Mouse (Mus musculus) urinary bladder, postnatal 36 days (tissue): ENCODE measurements around the gene Usf1.

ENCODE experiments used
- DNase-seq, 2 experiments: peaks; one replicate each; pipeline ENCODE4 v3.0.0; 2022; ENCODE audit warnings: low spot score in 2 of 2, mixed read lengths in 1 of 2

The Usf1 gene

DNA sequence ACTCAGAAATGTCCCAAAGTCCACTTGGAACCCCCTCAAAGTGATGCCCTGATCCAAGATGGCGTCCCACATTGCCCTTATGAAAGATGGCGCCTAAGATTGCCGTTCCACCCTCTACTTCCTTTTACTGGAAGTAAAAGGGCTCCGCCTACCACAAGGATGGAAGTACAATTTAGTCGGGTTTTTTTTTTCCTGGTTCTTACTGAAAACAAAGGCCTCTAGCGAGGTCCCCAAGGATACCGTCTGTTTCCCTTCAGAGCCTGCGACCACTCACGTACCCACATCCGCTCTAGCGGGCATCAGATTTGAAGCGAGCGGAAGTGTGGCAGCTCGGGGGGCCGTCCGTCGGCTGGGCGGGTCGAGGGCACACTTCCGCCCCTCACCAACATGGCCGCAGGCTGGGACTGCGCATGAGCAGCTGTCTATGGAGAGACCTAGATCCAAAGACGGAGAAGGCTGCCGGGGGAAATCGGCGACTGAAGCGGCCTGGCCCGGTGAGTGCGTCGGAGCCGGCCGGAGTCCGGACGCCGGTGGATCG is at the start of gene Usf1:
Gene Usf1 (plus strand): TSS at position 367 of the 538 bp plus-strand sequence.
- peak; percentile 92 to 94 for DNase-seq

DNA sequence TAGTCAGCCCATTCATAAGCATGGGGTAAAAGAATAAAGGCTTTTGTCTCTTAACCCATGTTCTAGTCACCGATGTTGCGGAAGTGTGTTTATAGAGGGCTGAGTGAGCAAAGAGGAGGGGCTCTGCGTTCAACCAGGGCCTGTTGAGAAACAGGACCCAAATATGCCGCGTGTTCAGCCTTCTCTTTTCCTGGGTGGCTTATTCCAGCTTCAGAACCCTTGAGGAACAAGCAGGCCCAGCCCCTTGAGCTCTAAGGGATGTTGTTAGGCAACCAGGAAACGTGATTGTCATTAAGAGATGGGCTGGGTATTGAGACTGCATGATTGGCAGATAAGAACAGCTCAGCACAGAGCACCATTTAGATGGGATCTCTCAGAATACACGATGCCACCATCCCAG is 45.2 kb upstream of the Usf1 start:
- peak in 1 of 2 experiments; percentile 0 for DNase-seq

DNA sequence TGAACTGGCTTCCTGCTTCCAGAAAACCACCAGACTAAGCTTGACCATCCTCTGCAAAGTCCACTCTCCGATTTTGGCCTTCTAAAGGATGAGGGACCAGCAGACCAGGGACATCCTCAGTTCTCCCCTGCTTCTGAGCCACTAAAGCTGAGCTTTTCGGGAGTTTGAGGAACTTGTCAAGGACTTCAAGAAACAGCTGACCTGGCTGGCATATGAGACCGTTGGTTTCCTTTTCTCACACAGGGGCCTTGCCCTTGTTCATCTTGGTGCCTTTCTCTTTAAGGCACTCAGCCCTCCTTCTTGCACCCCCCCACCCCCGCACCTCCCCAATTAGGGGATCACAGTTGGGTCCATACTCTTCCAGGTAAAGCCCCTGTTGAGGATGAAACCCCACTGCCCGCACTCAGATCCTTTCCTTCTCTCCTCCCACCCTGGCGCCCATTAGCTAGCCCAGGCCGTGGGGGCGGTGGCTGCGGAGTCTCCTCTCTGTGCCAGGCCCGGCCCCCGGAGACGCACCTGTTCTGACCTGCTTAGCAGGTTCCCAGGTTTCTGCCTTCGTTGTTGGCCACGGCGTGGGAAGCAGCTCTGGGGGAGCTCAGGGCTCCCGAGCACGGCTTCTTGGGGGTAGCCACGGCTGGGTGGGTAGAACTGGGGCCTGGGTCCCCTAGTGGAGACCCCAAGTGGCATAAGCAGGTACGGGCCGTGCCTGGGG is 41.1 kb upstream of the Usf1 start, which contains the start of gene Nectin4:
Gene Nectin4 (plus strand): TSS at position 255 of the 712 bp plus-strand sequence.
- DNase-seq = peak; percentile 71 to 75

DNA sequence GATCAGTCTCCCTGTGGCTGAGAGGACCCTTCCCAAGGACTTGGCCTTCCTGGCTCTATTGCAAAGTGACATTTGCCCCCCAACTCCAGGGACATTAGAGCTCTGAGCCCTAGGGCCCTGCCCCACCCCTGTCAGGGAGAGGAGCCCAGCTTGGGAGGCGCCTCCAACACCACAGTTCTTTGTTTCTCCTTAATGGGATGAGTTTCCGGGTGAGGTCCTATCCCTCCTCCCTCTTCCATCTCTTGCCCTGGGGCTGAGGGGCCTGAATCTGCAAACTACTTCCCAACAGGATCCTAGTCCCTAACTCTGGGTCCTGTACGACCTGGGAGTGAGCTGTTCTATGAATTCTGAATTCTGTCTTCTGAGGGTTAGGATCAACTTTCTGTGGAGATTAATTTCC is 38.2 kb upstream of the Usf1 start:
- no peak for DNase-seq

DNA sequence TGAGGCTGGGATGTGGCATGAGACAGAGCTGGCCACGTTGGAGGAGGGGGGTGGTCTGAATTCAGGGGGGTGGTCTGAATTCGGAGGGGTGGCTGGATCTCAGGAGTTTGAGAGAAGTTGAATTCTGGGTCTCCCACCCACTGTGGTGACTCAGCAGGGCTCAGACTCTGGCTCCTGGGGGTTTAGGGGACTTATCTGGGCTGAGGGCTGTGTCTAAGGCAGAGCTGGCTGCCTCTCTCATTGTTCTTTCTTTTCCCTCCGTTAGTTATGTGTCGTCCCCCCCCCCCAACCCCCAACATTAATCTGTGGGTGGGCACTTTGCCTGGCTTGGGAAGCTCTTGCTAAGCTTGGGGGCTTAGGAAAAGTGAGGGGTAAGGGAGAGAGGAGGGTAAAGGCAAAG is 37.2 kb upstream of the Usf1 start:
- no peak for DNase-seq

DNA sequence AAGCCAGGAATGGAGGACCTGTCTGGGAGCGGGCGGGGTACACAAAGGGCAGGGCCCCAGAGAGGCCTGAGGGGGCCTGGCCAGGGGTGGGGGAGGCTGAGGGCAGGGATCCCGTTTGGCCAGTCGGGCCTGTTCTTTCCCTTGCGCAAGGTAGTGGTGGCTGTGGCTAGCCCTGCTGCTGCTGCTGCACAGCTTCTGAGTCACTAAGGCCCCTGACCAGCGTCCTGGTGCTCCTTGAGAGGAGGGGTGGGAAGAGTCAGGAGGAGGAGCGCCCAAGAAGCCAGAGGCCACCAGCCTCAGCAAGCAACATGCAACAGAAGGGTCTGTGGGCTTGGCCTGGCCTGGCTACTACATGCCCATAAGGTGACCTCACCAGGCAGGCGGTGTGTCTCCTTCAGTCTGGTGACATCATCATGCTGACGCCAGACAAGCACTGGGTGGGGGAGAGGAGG is 35.4 kb upstream of the Usf1 start:
- peak; percentile 86 to 87 for DNase-seq

DNA sequence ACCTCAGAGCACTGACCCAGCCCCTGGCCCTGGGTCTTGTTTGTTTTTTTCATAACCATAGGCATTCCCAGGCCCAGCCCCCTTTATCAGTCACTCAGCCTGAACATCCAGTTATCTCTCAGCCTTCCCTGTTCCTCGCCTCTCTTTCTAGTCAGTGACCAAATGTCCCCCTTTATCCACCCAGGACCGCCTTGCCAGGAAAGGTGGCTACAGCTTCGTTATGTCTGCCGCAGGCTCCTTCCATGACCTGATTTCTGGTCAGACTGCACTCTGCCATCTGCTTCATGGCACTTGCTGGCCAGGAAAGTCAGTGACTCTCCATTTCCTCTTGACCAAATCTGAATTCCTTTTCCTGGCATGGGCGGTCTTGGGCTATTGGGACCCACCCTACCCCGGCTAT is 32.8 kb upstream of the Usf1 start:
- DNase-seq = no peak

DNA sequence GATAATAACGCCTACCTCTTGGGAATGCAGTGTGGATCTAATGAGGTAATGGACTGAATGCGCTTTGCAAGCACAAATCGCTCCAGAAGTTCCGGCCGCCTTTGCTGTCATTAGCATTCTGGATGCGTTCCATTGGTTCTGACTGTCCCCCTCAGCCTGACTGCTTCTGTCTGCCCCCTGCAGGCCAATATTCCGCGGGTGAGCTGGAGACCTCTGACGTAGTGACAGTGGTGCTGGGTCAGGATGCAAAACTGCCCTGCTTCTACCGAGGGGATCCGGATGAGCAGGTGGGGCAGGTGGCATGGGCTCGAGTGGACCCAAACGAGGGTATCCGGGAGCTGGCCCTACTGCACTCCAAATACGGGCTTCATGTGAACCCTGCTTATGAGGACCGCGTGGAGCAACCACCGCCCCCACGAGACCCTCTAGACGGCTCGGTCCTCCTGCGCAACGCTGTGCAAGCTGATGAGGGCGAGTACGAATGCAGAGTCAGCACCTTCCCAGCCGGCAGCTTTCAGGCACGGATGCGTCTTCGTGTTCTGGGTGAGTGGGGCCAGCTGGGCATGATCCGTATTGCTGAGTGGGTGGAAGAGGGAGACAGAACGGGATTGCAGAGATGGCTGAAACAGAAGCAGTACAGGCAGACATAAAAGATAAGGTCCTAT is 31.0 kb upstream of the Usf1 start:
- peak in 1 of 2 experiments; percentile 75 for DNase-seq

DNA sequence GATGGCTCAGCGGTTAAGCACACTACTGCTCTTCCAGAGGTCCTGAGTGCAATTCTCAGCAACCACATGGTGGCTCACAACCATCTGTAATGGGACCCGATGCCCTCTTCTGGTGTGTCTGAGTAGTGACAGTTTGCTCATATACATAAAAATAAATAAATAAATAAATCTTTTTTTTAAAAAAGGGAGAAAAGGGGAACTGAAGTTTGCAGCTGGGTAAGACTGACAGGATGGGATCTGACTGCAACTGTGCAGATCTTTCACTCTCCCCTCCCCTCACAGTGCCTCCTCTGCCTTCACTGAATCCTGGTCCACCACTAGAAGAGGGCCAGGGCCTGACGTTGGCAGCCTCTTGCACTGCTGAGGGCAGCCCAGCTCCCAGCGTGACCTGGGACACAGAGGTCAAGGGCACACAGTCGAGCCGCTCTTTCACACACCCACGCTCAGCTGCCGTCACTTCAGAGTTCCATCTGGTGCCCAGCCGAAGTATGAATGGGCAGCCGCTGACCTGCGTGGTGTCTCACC is 29.0 kb upstream of the Usf1 start:
- no peak for DNase-seq

DNA sequence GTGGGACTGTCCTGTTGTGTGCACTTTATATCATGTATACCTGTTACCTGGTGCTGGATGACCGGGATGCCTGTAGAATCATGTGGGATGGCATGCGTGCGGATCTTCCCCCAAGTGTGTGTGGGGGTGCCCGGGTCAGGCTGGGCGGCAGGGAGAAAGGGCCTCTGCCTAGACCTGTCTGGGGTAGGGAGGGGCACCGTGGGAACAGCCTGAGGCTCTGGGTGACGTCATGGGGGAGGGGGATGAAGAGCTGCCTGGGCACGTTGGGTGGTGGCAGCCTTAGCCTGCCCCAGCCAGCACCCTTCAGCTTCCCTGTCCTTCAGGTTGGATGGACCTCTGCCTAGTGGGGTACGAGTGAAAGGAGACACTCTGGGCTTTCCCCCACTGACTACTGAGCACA is 26.8 kb upstream of the Usf1 start:
- peak; percentile 88 to 89 for DNase-seq

DNA sequence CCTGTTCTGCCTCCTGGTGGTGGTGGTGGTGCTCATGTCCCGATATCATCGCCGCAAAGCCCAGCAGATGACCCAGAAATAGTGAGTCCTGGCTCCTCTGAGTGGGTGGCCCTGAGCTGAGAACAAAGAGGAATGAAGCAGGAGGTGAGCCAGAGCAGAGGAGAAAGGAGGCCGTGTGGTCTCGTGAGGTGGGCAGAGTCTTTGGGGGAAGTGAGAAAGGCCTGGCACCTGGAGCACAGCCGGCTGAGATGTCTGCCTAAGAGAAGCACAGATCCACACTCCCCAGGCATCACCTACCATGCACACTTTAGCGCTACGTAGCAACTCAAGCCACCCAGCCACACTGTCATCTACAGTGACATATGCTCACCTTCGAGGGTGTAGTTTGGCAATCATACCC is 25.9 kb upstream of the Usf1 start:
- DNase-seq = no peak

DNA sequence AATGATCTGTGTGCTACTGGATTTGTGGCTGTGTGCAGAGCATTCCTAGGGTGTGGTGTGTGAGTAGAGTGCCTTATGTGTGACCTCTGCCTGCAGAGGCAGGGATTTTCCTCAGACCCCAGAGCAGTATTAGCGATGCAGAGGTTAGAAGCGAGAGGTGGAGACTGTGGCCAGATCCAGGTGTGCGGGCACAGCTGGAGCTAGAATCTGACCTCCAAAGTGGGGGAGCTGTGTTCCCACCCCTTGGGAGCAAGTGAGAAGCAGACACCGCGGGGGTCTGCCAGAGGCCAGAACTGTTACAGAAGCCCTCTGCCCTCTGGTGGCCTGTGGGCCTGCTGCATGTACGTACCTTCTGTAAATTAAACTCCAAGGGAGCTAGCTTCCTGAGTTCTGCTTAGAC is 24.0 kb upstream of the Usf1 start:
- no peak for DNase-seq

DNA sequence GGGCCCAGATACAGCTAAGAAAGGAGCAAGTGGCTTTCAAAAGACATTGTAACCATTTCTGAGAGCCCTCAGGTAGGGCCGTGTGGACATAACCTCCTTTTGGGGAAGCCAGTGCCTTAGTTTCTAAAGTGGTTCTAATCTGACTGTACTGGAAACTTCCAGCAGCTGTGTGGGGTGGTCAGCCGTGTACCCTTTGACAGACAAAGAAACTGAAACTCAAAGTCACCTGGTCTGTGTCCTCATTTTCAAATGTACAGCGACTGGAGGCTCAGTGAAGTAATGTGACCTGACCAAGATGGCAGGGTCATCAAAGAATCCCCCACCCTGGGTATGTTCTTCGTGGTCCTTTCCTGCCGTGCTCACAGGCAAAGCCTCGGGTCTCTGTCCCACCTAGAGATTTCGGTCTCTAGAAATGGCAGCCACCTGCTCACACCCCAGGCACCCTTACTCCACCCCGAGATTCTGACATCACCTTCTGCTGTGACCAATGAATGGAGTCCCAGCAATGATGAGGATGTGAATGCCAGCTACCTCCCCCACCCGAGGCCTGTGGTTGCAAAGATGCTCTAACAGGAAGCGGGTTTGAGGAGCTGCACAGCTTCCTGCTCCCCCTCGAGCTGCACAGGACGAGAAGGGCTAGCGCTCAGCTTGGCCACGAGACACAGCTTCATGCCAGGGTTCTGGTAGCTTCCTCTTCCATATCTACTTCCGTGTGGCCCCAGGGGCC is 22.6 kb upstream of the Usf1 start, which contains the start of gene Arhgap30:
Gene Arhgap30 (plus strand): TSS at position 579 of the 727 bp plus-strand sequence.
- no peak for DNase-seq

DNA sequence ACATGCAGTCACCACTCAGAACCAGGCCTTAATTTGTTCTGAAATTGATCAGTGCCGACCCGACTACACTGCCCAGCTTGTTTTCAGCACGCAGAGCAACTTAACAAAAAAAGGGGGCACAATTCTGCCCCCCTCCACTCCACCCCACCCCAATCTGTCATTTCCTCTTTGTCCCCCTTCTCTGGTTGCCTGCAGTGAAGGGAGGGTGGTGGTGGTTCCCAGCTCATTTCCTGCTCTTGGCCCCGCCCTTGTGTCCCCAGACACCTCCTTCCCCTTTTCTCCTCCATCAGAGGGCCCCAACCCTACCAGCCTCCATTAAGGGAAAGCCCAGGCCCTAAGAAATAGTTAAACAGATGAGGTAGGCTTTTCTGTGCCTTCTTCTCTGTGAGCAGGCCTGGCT is 21.0 kb upstream of the Usf1 start:
- no peak for DNase-seq

DNA sequence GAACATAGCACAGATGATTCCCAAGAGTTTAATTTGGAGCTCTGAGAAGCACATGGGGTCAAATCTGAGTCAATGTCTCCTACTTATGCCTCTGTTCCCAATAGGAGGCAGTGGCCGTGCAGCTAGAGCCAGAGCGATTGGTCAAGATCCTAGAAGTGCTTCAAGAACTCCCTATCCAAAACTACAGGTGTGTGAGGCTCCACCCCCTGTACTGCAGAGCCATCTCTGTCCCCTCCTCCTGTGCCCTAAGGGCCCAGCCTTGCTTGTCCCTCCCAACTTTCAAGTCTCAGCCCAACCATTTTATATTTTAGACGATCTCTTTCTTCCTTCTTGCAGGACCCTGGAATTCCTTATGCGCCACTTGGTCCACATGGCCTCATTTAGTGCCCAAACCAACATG is 9.3 kb upstream of the Usf1 start:
- DNase-seq = no peak

DNA sequence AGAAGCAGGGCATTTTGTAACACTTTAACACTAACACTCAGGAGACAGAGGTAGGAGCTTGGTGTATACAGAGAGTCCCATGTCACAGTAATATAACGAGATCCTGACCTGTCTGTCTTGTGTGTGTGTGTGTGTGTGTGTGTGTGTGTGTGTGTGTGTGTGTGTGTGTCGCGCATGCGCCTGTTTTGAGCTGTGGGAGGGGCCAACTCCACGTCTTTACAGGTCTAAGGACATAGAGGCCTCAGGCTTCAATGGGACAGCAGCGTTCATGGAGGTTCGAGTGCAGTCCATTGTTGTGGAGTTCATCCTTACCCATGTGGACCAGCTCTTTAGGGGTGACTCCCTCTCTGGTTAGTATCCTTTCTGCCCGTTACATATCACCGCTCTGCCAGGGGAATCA is 8.1 kb upstream of the Usf1 start:
- no peak for DNase-seq

DNA sequence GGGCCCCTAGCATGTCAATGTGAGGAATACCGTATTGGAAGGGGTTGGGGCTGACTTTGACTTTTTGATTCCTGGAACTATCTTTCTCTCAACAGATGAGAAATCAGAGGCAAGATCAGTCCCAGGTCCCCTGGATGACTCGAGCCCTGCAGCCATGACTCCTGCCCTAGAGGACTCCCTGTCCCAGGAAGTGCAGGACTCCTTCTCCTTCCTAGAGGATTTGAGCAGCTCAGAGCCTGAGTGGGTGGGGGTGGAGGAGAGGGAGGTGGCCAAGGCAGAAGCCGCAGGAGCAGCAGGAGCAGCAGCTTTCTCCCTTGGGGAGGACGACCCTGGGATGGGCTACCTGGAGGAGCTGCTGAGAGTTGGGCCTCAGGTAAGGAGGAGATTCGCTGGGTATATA is 3.9 kb upstream of the Usf1 start:
- no peak for DNase-seq

DNA sequence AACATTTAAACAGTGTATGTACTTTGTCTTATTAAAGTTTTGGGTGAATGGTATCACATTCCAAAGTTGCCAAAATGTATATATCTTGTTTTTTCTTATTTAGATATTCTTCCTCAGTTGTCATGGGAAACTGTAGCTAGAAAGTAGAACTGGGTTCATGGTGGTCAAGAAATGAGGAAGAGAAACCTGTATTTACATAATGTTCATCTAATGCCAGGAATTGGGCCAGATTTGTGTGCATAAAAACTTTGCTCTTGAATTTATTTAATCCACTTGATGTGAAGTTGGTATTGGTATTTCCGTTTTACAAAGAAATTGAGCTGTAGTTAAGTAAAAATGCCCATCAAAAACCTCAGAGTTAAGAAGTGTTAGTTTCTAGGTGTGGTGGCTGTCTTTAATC is 882 bp upstream of the Usf1 start:
- no peak for DNase-seq

DNA sequence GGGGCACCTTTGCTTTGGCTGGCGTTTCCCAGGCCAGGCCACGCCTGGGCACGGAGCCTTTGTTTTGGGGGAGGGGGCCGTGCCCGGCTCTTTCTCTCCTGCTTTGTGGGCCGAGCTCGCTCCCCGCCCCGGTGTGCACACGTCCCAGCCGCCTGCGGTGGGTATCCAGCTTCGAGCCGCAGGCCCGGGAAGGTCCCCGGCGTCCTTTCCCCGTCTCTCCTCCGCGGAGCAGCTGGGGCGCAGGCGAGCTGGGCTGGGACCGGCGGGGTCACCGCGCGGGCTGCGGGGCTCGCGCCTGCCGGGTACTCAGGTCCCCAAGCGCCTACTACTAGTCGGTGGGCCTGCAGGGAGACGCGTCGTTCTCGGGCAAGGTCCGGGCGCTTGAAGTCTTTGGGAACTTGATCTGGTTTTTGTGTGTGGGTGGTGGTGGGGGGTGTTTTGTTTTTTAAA is 404 bp downstream of the Usf1 start:
- no peak for DNase-seq

DNA sequence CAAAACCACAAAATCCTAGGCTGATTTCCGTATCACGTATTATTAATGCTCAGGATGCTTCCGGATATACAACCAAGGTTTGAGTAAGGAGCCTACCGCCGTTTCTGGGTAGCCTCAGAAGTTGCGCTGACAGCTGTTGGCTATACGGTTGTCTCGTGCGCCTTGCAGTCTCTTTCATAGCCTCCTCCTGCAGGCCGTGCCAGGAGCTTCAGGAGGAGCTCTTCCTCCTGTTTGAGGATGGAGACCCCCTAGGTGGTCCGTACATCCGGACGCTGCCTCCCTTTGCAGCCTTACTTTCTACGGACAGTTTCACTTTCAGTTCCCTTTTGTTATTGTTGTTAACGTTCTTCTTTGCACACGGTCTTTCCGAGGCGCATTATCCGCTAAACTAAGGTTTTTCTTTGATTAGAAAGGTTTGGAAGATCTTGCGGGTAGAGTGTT is 908 bp downstream of the Usf1 start:
- DNase-seq = peak in 1 of 2 experiments; percentile 36

DNA sequence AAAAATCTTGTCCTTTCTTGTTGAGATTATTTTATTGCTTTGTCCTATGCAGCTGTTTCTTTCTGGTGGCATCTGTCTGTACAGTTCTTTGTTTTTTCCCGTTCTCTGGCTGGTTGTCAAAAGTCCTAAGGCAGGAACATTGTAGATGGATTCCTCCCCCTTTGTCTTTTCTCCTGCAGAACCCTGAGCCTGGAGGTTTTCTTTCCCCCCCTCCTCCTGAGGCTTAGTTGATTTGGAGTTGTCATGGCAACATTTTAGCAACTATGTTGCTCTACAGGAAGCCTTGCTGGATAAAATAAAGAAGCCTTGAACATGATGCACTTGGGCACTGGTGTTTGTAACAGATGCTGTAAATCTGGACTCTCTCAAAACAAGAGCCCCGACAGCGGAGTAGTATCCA is 1.3 kb downstream of the Usf1 start:
- no peak for DNase-seq

DNA sequence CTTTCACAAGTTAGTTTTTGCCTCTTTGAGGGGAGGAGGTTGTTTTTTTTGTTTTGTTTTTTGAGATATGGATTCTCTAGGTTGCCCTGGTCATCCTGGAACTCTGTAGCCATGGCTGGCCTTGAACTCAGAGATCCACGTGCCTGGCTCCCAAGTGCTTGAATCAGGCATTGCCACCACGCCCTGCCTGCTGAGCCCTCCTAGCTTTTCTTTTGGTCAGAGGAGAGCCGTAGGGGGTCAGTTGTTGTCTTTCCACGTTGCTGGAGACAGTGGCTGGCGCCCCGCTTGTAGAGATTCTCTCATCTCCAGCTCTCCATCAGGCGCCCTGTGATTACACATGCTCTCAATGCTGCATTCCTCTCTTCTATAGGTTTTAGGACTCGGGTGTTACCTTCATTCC is 2.5 kb downstream of the Usf1 start:
- DNase-seq = no peak
